In the genomic region with DNA sequence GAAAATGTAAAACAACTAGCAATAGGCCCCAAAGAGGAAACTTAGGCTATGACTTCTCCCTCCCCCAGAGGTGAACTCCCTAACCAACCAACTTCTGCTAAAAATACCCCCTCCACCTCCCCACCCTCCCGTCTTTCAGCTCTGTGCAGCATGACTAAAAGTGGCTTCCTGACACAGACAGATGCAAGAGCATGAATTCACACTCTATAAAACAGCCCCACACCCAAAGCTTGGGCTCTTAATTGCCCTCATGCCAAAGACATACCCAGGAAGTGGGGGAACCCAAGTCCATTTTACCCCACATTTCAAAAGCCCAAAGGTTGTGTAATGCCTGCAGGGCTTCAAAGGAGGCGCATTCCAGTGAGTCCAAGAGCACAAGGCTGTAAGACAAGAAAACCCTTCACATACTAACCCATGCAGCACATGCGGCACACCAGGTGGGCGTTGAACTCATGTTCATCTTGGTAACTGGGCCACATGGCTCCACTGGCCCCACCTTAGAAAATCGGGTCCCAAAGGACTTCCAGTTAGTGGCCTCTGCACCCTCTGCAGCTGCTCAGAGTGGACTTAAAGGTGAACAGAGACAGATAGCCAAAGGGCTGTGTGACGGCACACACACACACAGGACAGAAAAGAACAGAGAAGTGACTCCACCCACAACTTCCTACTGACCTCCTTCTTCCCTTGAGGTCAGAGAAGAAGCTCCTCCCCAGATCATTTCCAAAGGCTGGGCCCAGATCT, we compare ENCODE assay signal across 9 mouse cellular contexts.
DNase-seq lines count a peak whose midpoint lies in the region; ATAC-seq and TF ChIP-seq lines count a peak whose summit lies in the region.
"Had no signal": no experiment of that assay in that cellular context is flagged by ENCODE, and none has a peak within 500 bp of the region (broad histone marks: within the 10 kb centered on the region; RNA-seq: fewer than 3 reads in every experiment).

No protein-coding gene starts in this region.

- ATAC-seq in G1E (ENCODE audit: extremely low read depth, insufficient number of reproducible peaks, low FRiP score, poor library complexity, severe bottlenecking), result peak; percentile 59
- peak; percentile 29 for ATAC-seq in heart, embryonic 11.5 days (replicated peaks; ENCODE audit: insufficient number of reproducible peaks, low FRiP score, low TSS enrichment)

- H3K27ac ChIP-seq in heart, embryonic 11.5 days (ENCODE audit: low read depth, low read length), result peak overlapping the region; percentile 95
- H3K27ac ChIP-seq: stomach, embryonic 15.5 days had no signal

- 41% methylated on average over 6 of the region's 6 CpGs for WGBS in heart, embryonic 11.5 days (ENCODE audit: insufficient replicate concordance)

- H3K36me3 ChIP-seq in G1E (replicated peaks), result no peaks in the 10 kb centered on the region
- no peaks in the 10 kb centered on the region for H3K36me3 ChIP-seq in heart, embryonic 11.5 days (ENCODE audit: control insufficient read depth, insufficient read depth, low read length)
- H3K36me3 ChIP-seq: stomach, embryonic 15.5 days had no signal

- H3K27me3 ChIP-seq in G1E (ENCODE audit: insufficient read depth, low read length), result peaks cover 3% of the 10 kb centered on the region; the same call in 1 of the 2 replicates
- H3K27me3 ChIP-seq in heart, embryonic 11.5 days (ENCODE audit: control insufficient read depth, insufficient read depth, low read length), result no peaks in the 10 kb centered on the region
- H3K27me3 ChIP-seq: stomach, embryonic 15.5 days had no signal

- H3K9ac ChIP-seq in heart, embryonic 11.5 days (ENCODE audit: low read depth, low read length), result peak overlapping the region; percentile 66
- H3K9ac ChIP-seq: stomach, embryonic 15.5 days had no signal

- intact Hi-C loops in gastrocnemius, postnatal 36 days (cut with DNase I), result no loop called here

- peak overlapping the region; percentile 59 for H3K4me2 ChIP-seq in heart, embryonic 11.5 days
- H3K4me2 ChIP-seq: stomach, embryonic 15.5 days had no signal

- no peak overlapping the region for H3K4me3 ChIP-seq in G1E (ENCODE audit: low read depth, low read length)
- H3K4me3 ChIP-seq in heart, embryonic 11.5 days (ENCODE audit: low read depth, low read length), result peak overlapping the region; percentile 30
- H3K4me3 ChIP-seq: stomach, embryonic 15.5 days had no signal

- no peak for TF ChIP-seq CTCF in G1E (IDR thresholded peaks at IDR 0.05; ENCODE audit: low read depth, low read length)

- H3K4me1 ChIP-seq in G1E (ENCODE audit: insufficient read depth, low read depth, low read length), result peaks cover 4% of the 10 kb centered on the region; the same call in 1 of the 2 replicates
- H3K4me1 ChIP-seq in heart, embryonic 11.5 days (ENCODE audit: control insufficient read depth, insufficient read depth, low read length), result peaks cover 48% of the 10 kb centered on the region

- no peaks in the 10 kb centered on the region for H3K9me3 ChIP-seq in G1E (replicated peaks)
- H3K9me3 ChIP-seq in heart, embryonic 11.5 days (replicated peaks; ENCODE audit: control insufficient read depth, low read length), result no peaks in the 10 kb centered on the region
- H3K9me3 ChIP-seq: stomach, embryonic 15.5 days had no signal

- peak; percentile 84 for DNase-seq in CD4-positive helper T cell, adult 2 months (ENCODE audit: low read depth, low spot score)
- DNase-seq in G1E (ENCODE audit: low spot score), result no peak
- peak; percentile 28 for DNase-seq in lung, postnatal 10 days
- peak; percentile 75 for DNase-seq in thymus, postnatal 14 days
- DNase-seq in gastrocnemius, postnatal 36 days, result no peak
- no peak for DNase-seq in right cerebral cortex, adult 18-20 months
- no peak for DNase-seq in cerebellum, postnatal 36 days

Comparison
In these comparisons a context has a peak if more than half of its experiments do, and no peak if none do; other contexts are left out.
1. DNase-seq: peak in CD4-positive helper T cell, adult 2 months (single experiment), lung, postnatal 10 days (single experiment) and thymus, postnatal 14 days (single experiment); none in G1E (single experiment), gastrocnemius, postnatal 36 days (0 of 2), right cerebral cortex, adult 18-20 months (single experiment) and cerebellum, postnatal 36 days (0 of 2).